Mouse (Mus musculus) kidney, adult 8-10 months (tissue): Measurements from ENCODE around the gene Camp.
A peak's percentile ranks its signal among the peaks of the same experiment; 100 is the strongest.

Source experiments
- DNase-seq, 2 experiments: peaks; one replicate each; pipeline ENCODE4 v3.0.0; 2022

The Camp gene

DNA sequence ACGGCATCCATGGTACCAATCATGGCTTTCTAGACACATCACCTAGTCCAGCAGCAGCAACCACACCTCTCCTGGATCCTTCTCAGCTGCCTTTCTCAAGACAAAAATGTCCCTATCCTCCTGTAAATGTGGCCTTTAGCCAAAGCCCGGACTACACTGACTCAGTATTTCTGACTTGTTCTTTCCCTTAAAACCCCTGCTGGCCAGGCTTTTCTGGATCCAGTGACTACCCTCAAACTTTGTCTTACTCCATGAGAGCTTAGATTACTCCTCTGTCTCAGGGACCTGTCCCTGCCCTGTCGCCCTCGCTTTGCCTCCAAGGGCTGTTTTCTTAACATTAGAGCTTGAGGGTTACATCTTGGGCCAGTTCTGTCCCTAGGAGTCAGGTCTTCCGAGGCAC is 682 bp upstream of the Camp start:
- DNase-seq, result no peak

DNA sequence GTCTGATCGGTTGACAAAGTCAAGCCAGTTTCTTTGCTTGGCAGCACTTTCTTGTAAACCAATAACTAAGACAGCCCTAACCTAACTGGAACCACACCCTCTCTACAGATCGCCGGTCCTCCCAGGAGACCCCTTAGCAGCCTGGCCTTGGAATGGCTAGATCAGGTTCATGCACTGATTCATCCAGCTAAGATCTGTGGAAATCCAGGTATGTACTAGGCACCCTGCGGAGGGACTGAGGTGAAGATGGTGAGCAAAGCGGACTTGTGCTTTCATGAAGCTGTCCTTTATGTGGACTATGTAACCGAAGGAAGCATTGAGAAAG is 16.4 kb downstream of the Camp start:
- no peak for DNase-seq

DNA sequence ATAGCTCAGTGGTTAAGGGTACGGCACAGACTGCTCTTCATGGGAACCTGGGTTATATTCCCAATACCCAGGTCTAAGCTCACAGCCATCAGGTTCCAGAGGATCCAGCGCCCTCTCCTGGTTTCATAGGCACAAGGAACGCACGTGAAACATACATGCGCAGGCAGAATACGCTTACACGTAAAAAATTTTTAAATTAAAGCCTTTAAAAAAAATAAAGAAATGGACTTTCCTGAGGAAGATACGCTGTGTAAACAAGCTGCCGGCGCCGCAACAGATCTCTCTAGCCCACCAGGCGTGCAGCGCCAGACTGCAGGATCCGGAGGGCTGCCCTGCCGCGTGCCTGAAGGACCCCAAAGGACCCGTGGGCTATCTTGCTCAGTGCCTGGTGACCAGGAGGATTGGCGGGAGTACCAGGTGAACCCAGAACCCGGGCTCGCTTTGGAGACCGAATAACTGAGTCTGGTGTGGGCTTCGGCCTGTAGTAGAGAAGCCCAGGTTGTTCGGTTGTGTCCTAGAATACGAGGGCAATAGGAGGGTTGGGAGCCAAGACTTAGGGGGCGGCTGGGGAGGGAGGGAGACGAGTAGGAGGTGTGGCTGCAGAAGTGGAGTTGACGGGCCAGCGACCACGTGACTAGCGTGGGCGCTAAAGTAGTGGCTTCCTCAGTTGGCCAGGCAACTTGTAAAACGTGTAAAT is 16.9 kb downstream of the Camp start, which contains the start of gene Nme6:
Gene Nme6 (plus strand): TSS at position 359 of the 697 bp plus-strand sequence.
- peak; percentile 75 to 88 for DNase-seq

DNA sequence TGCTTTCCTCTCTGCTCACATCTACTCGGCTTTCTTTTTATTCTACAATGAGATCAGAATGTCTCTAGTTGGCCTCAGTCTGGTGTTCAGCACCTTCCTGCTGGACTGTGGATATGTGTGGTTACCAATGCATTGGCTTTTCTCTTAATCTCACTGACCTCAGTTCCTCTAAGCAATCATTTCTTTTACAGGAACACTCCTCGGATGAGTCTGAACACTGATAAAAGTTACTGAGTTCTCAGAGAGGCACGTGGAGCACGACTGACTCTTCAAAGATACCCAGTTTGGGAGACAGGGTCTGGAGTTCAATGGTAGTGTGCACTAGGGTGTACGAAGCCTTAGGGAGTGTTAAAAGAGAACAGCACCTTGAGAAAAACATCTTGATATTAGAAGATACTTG is 23.2 kb downstream of the Camp start:
- DNase-seq, result no peak

DNA sequence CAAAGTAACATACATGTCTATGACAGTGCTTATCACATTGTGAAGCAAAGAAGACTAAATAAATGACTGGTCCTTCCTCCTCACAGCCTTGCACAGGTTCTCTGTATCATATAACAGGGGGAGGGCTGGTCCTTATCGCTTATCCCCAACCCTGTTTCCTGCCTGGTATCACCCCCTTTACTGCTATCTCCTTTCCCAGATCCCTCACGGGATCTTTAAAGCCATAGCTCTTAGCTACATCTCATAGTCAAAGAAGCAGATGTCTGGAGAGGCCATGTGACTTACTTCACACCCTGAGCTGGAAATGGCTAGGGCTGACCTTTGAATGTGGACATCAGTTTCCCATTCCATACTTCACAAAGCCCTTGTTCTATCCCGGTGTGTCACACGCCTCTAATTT is 23.7 kb downstream of the Camp start:
- DNase-seq, result no peak

DNA sequence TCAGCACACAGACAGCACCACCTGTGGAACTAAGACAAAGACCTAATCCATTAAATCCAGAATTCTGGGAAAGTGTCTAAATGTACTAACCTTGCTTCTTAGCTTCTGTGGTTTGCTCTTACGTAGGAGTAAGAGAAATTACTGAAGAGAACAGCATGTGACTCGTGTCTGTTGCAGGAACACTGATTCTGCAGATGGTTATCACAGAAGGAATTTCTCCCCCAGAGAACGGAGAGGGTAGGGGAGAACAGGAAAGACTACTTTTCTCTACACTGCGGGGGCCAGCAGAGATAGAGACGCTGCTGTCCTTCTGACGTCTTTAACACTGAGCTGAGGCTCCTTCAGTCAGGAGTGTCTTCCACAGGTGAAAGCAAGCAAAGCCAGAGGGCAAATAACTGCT is 33.1 kb downstream of the Camp start:
- DNase-seq, result no peak

DNA sequence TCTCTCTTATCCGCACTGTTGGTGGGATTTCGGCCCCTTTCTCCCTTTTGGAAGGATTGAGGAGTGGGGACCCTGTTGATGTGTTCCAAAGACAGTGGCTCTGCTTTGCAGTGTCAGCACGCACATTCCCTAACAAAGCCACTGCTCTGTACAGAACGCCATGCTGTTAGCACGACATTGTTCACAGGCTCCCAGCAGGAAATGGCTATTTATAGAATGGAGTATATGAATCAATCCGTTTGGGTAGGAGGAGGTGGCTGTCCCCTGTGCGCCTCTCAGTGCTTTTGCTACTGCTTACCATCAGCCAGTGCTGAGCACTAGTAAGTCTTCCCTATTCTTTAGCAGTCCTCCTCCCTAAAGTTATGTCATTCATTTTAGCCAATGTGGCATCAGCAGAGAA is 36.0 kb downstream of the Camp start:
- DNase-seq, result no peak

DNA sequence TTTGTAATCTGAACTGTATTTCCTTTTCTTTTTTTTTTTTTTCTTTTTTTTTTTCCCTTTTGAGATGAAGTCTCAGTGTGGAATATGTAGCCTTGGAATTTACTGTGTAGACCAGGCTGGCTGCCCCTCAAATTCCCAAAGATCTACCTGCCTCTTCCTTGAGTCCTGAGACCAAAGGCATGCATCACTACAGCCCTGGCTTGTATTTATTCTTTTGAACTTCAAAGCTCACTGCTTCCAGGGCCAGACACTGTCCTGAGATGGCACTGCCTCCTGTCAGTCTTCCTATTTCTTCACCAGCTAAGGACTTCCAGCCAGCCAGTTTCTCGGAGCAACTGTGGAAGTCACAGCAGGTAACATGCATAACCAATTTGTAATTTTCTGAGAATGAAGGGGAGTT is 37.4 kb downstream of the Camp start, which contains the start of gene Spink8:
Gene Spink8 (plus strand): TSS at position 301 of the 400 bp plus-strand sequence.
- no peak for DNase-seq

DNA sequence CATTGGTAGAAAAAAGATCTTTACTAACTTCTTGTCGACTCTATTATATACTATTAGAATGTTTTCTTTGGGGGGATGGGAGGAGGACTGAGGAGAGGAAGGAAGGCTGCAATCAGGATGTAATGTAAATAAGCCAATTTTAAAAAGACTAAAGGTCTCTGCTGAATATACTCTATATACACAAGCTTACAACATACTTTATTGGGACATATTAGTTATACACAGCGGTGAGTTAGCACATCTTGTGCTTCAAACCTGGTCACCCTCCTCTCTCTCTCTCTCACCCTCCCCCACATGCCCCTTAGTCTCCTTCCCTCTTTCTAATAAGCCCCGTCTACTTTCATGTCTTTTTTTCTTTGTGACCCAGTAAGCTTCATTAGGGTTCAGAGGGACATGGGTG is 41.5 kb downstream of the Camp start:
- DNase-seq, result no peak

DNA sequence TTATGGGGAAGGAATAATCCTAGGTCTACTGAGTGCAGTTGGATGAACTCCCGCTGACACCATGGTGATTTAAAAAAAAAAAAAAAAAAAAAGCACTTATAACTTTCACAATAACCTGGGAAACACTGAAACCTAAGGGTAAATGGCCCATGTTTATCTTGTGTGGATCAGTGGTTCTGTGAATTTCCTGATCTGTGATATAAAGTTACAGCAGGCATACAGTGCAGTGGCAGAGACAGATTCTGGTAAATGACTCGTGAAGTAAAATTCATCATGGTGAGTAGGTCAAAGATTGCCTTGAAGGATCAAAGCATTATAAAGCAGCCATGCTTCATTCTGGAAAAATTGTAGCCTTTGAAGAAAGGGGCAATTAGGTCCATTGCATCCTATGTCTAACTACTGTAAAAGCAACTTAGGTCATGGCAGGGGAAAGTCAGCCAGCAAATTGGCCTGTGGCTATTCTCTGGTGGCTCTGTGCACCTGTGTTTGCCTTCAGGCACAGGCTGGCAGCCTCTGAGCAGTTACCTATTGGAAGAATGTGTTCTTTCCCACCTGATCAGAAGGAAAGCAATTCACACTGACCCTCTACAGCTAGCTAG is 42.6 kb downstream of the Camp start:
- DNase-seq, result no peak

DNA sequence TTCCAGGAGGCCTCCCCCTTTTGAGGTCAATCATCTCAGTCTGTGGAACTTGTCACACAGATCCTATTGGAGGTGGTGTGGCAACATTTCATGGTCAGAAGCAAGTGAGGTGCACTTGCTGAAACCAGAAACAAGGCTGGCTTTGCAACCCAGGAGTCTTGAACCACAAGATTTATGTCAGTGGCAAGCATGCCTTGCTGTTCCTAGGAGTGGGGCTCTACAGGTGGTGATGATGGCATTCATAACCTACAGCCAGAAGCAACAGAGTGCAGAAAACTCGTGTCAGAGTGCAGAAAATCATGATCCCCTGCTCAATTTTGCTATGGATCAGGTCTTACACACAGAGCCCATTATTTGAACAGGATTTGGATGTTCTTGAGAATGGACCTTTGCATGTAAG is 43.2 kb downstream of the Camp start:
- no peak for DNase-seq

DNA sequence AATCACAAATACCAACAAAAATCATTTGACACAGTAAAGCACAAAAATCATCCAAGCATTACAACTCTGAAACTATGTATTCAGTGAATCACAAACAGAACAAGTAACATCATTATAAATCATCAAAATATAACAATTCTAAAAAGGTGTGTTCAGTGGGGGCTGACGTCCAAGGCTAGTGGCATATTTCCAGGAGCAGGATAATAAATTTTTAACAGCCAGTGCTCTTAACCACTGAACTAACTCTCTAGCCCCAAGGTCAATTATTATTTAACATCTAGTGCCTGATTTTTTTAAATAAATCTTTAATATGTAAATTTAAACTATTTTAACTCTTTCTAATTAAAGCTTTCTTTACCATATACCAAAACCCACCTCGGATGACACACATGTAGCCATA is 43.8 kb downstream of the Camp start:
- peak; percentile 4 to 18 for DNase-seq

DNA sequence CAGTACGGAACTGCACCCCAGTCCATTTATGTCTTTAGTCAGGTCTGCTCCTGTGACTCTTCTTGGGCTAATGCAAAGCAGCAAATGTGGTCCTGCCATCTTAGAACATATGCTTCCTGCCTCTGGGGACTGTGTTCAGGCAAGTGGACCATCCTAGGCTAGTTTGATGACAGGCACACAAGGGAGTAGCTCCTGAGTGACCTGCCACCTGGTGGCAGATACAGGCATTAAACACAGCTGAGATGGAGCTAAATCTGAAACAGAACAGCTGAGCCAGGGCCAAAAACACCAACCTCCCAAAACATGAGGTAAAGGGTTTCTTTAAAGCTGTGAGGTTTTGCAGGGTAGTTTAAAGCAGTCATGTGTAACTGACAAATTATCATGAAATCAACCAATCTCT is 51.4 kb downstream of the Camp start:
- DNase-seq, result peak; percentile 5 to 26
